Mouse (Mus musculus) gastrocnemius, adult 18-20 months (tissue): ENCODE results near the gene Stxbp5l. TPM values are rescaled to one million over a fixed set of nuclear protein-coding genes. Genes with fewer than 3 reads are reported as not detected.
"Not testable (repeated sequence)": the region's sequence is repeated elsewhere in the genome, so short reads cannot be mapped to it uniquely, and the experiment has no call there.

Experiments used
- DNase-seq: peaks from one replicate; pipeline ENCODE4 v3.0.0; 2021; ENCODE audit warnings: low spot score
- total RNA-seq, 2 experiments: library from RNA; stranded (reverse); gene quantifications; 2 replicates each; pipeline ENCODE4 v1.2.3; 2021

Stxbp5l gene
- total RNA-seq, 2 experiments from 2014 or later: 0.09 TPM; not detected in 1

- no peak for DNase-seq
These were observed 104.6 kb downstream of the Stxbp5l start for GRCm38 (mm10) chr16:37280206-37280605.

GRCm38 (mm10) chr16:37273681-37274080, 111.1 kb downstream of the Stxbp5l start:
- DNase-seq: no peak

GRCm38 (mm10) chr16:37261678-37262077, 123.1 kb downstream of the Stxbp5l start:
- DNase-seq: no peak

- DNase-seq: no peak
These were observed 165.6 kb downstream of the Stxbp5l start for GRCm38 (mm10) chr16:37219151-37219550.

GRCm38 (mm10) chr16:37208783-37209182, 176.0 kb downstream of the Stxbp5l start:
- no peak for DNase-seq

GRCm38 (mm10) chr16:37194152-37194551, 190.6 kb downstream of the Stxbp5l start:
- DNase-seq: no peak

- not testable (repeated sequence) for DNase-seq
These were observed 259.6 kb downstream of the Stxbp5l start for GRCm38 (mm10) chr16:37125190-37125589.

- DNase-seq: no peak
These were observed 275.5 kb downstream of the Stxbp5l start for GRCm38 (mm10) chr16:37109285-37109684.

GRCm38 (mm10) chr16:37108763-37109162, 276.0 kb downstream of the Stxbp5l start:
- DNase-seq: no peak

- no peak for DNase-seq
These were observed 290.5 kb downstream of the Stxbp5l start for GRCm38 (mm10) chr16:37094169-37094833.

- no peak for DNase-seq
These were observed 295.1 kb downstream of the Stxbp5l start for GRCm38 (mm10) chr16:37089648-37090047.

- no peak for DNase-seq
These were observed 312.4 kb downstream of the Stxbp5l start for GRCm38 (mm10) chr16:37072354-37072753.

Other genes with a start within 250 kb of the Stxbp5l start
- 10 to 100 TPM; 10.6 to 14.4 TPM for gene Gtf2e1, start 154.8 kb upstream of the Stxbp5l start, total RNA-seq
- 1 to 10 TPM; 6.8 to 8.6 TPM for gene Rabl3, start 154.9 kb upstream of the Stxbp5l start, total RNA-seq
- gene Hgd, start 195.2 kb upstream of the Stxbp5l start, total RNA-seq: under 1 TPM; 0.43 to 0.57 TPM